12 mouse cellular contexts compared by ENCODE assay signal in genomic region chr12:101777613-101778325, GRCm38 (mm10). TPM values are rescaled to one million over a fixed set of nuclear protein-coding genes. Genes with fewer than 3 reads are reported as not detected.
DNase-seq lines count a peak whose midpoint lies in the region; ATAC-seq and TF ChIP-seq lines count a peak whose summit lies in the region.
"Had no signal": no experiment of that assay in that cellular context is flagged by ENCODE, and none has a peak within 500 bp of the region (broad histone marks: within the 10 kb centered on the region; RNA-seq: fewer than 3 reads in every experiment).

No protein-coding gene starts in this region.

- H3K4me3 ChIP-seq in forebrain, embryonic 16.5 days (replicated peaks; ENCODE audit: low read length), result no peak overlapping the region
- H3K4me3 ChIP-seq in forebrain, embryonic 10.5 days, result no peak overlapping the region

- no peak for TF ChIP-seq POLR2A in brain, embryonic 14.5 days (IDR thresholded peaks at IDR 0.05; ENCODE audit: borderline replicate concordance, extremely low read depth, insufficient read depth, insufficient read length, poor library complexity, severe bottlenecking)

- H3K36me3 ChIP-seq in forebrain, embryonic 16.5 days (ENCODE audit: control insufficient read depth, insufficient read depth), result no peaks in the 10 kb centered on the region
- no peaks in the 10 kb centered on the region for H3K36me3 ChIP-seq in forebrain, embryonic 10.5 days (replicated peaks)

- no peak for DNase-seq in forebrain, embryonic 10.5 days (ENCODE audit: extremely low spot score, low spot score)
- DNase-seq in brain, embryonic 14.5 days (ENCODE audit: low read depth), result peak; percentile 40
- peak; percentile 36 to 44 for DNase-seq in gastrocnemius, postnatal 36 days
- DNase-seq in heart, postnatal 25 days (ENCODE audit: low spot score), result peak; percentile 55
- no peak for DNase-seq in frontal cortex, postnatal 36 days (ENCODE audit: low spot score in 2 of 2)
- no peak for DNase-seq in spleen, postnatal 36 days (ENCODE audit: low spot score in 2 of 2)
- no peak for DNase-seq in left cerebral cortex, postnatal 36 days (ENCODE audit: low spot score in 2 of 2)
- DNase-seq: adrenal gland, postnatal 14 days; cerebellum, postnatal 36 days; kidney, adult 9 months had no signal

- no peak overlapping the region for H3K9ac ChIP-seq in forebrain, embryonic 16.5 days (replicated peaks; ENCODE audit: low read depth, low read length)

- no peak overlapping the region for H3K4me2 ChIP-seq in forebrain, embryonic 16.5 days (ENCODE audit: low read length)

- no peak for TF ChIP-seq CTCF in brain, embryonic 14.5 days (IDR thresholded peaks at IDR 0.05; ENCODE audit: borderline replicate concordance, extremely low read depth, insufficient read depth, insufficient read length)

- H3K9me3 ChIP-seq in forebrain, embryonic 16.5 days (ENCODE audit: control insufficient read depth, low read length), result no peaks in the 10 kb centered on the region
- no peaks in the 10 kb centered on the region for H3K9me3 ChIP-seq in forebrain, embryonic 10.5 days

- no peaks in the 10 kb centered on the region for H3K4me1 ChIP-seq in forebrain, embryonic 16.5 days (replicated peaks; ENCODE audit: control insufficient read depth, insufficient read depth, low read length)
- H3K4me1 ChIP-seq in forebrain, embryonic 10.5 days, result no peaks in the 10 kb centered on the region

- intact Hi-C loops in gastrocnemius, postnatal 36 days (cut with DNase I), result no loop called here
- intact Hi-C loops in heart, postnatal 25 days (cut with DNase I), result no loop called here
- intact Hi-C loops in left cerebral cortex, postnatal 36 days (cut with DNase I), result no loop called here

- H3K27ac ChIP-seq in forebrain, embryonic 16.5 days (ENCODE audit: low read length), result no peak overlapping the region
- H3K27ac ChIP-seq in forebrain, embryonic 10.5 days, result no peak overlapping the region

- ATAC-seq in forebrain, embryonic 16.5 days, result peak; percentile 50; the same call in 1 of the 2 replicates

- WGBS in forebrain, embryonic 16.5 days, result 38% methylated on average over 9 of the region's 9 CpGs
- 71% methylated on average over 9 of the region's 9 CpGs for WGBS in forebrain, embryonic 10.5 days

- H3K27me3 ChIP-seq in forebrain, embryonic 16.5 days (replicated peaks; ENCODE audit: control insufficient read depth, insufficient read depth, low read length), result no peaks in the 10 kb centered on the region
- H3K27me3 ChIP-seq in forebrain, embryonic 10.5 days (ENCODE audit: poor library complexity, severe bottlenecking), result no peaks in the 10 kb centered on the region

RNA-seq across cellular contexts. Expression of gene Fbln5, which starts 41.1 kb away (rescaled TPM):
- polyA plus RNA-seq in forebrain, embryonic 16.5 days (2015; fragmentation: Nextera tagmentation; extraction: Ambion mirVana), result 7.9 and 13.5 TPM in 2 replicates
- polyA plus RNA-seq in forebrain, embryonic 10.5 days (2016; fragmentation: Nextera tagmentation; extraction: Ambion mirVana), result 9.9 and 10.4 TPM in 2 replicates
- 6.4 and 9.2 TPM in 2 replicates for polyA plus RNA-seq in brain, embryonic 14.5 days (2012; rRNA removed)
- 10 to 100 TPM; 15.2 to 16.0 TPM for total RNA-seq in gastrocnemius, postnatal 36 days (2021)
- 10 to 100 TPM; 26.2 to 28.3 TPM for total RNA-seq in heart, postnatal 25 days (2021)
- total RNA-seq in left cerebral cortex, postnatal 36 days (2021), result 1 to 10 TPM; 5.2 to 7.7 TPM
- total RNA-seq: megakaryocyte progenitor cell, adult 5-6 weeks had no signal

RNA-seq across cellular contexts. Expression of gene Tc2n, which starts 59.4 kb away (rescaled TPM):
- 0.11 and 0.22 TPM in 2 replicates for polyA plus RNA-seq in forebrain, embryonic 16.5 days (2015; fragmentation: Nextera tagmentation; extraction: Ambion mirVana)
- 0.21 and 0.38 TPM in 2 replicates for polyA plus RNA-seq in forebrain, embryonic 10.5 days (2016; fragmentation: Nextera tagmentation; extraction: Ambion mirVana)
- polyA plus RNA-seq in brain, embryonic 14.5 days (2012; rRNA removed), result 0.05 and 0.18 TPM in 2 replicates
- under 1 TPM; 0.12 to 0.31 TPM for total RNA-seq in gastrocnemius, postnatal 36 days (2021)
- under 1 TPM; 0.50 to 0.78 TPM for total RNA-seq in heart, postnatal 25 days (2021)
- total RNA-seq in left cerebral cortex, postnatal 36 days (2021), result under 1 TPM; 0.20 to 0.30 TPM
- total RNA-seq: megakaryocyte progenitor cell, adult 5-6 weeks had no signal

Comparison
In these comparisons a context has a peak if more than half of its experiments do, and no peak if none do; other contexts are left out.
1. DNase-seq: peak in brain, embryonic 14.5 days (single experiment), gastrocnemius, postnatal 36 days (2 of 2) and heart, postnatal 25 days (single experiment); none in forebrain, embryonic 10.5 days (single experiment), frontal cortex, postnatal 36 days (0 of 2), spleen, postnatal 36 days (0 of 2) and left cerebral cortex, postnatal 36 days (0 of 2).